Mouse (Mus musculus) cerebellum, adult 9-11 months (tissue): ENCODE data around the gene Mrpl10.
A peak's percentile ranks its signal among the peaks of the same experiment; 100 is the strongest.

Experiments
- DNase-seq: peaks from one replicate; pipeline ENCODE4 v3.0.0; 2022

The Mrpl10 gene

GRCm38 (mm10) chr11:97041022-97041899 lies at the start of gene Mrpl10, which contains the start of gene Lrrc46:
Gene Mrpl10, plus strand, starts transcription at chr11:97041560.
Gene Lrrc46, minus strand, starts transcription at chr11:97041407.
- DNase-seq: peak; percentile 89

- no peak for DNase-seq
Measured at GRCm38 (mm10) chr11:96992722-96993311, 48.5 kb upstream of the Mrpl10 start.

GRCm38 (mm10) chr11:96995031-96995430 lies 46.3 kb upstream of the Mrpl10 start:
- DNase-seq: no peak

GRCm38 (mm10) chr11:96995836-96996772 lies 45.3 kb upstream of the Mrpl10 start:
- DNase-seq: no peak

- no peak for DNase-seq
Measured at GRCm38 (mm10) chr11:96996773-96997379, 44.5 kb upstream of the Mrpl10 start.

- DNase-seq: peak; percentile 67
Measured at GRCm38 (mm10) chr11:96997380-96997956, 43.9 kb upstream of the Mrpl10 start.

- no peak for DNase-seq
Measured at GRCm38 (mm10) chr11:97003170-97003569, 38.2 kb upstream of the Mrpl10 start.

- no peak for DNase-seq
Measured at GRCm38 (mm10) chr11:97007093-97007794, 34.1 kb upstream of the Mrpl10 start.

- DNase-seq: no peak
Measured at GRCm38 (mm10) chr11:97009198-97009790, 32.1 kb upstream of the Mrpl10 start.

GRCm38 (mm10) chr11:97013121-97013670 lies 28.2 kb upstream of the Mrpl10 start, which contains the start of gene Sp6:
Gene Sp6, plus strand, starts transcription at chr11:97013394.
- no peak for DNase-seq

- no peak for DNase-seq
Measured at GRCm38 (mm10) chr11:97017696-97018582, 23.4 kb upstream of the Mrpl10 start.

- no peak for DNase-seq
Measured at GRCm38 (mm10) chr11:97018583-97019344, 22.6 kb upstream of the Mrpl10 start.

- DNase-seq: no peak
Measured at GRCm38 (mm10) chr11:97019345-97019708, 22.0 kb upstream of the Mrpl10 start.

GRCm38 (mm10) chr11:97021121-97021765 lies 20.1 kb upstream of the Mrpl10 start:
- no peak for DNase-seq

GRCm38 (mm10) chr11:97021873-97022484 lies 19.4 kb upstream of the Mrpl10 start:
- peak; percentile 81 for DNase-seq

- no peak for DNase-seq
Measured at GRCm38 (mm10) chr11:97024977-97025376, 16.4 kb upstream of the Mrpl10 start.

- peak; percentile 84 for DNase-seq
Measured at GRCm38 (mm10) chr11:97025721-97026344, 15.5 kb upstream of the Mrpl10 start.
